Mouse (Mus musculus) neural tube, embryonic 11.5 days (tissue): ENCODE measurements around the gene Sec31b. TPM values are rescaled to one million over a fixed set of nuclear protein-coding genes. Genes with fewer than 3 reads are reported as not detected.

Experiments used
- ATAC-seq: fragments of 200-750 bp; cut with Nextera tagmentation; 2 replicates; pipeline ENCODE4 v1.8.0; 2017; ENCODE audit warnings: moderate number of reproducible peaks, mild to moderate bottlenecking, moderate TSS enrichment, moderate library complexity; ENCODE audit not compliant: insufficient read depth, low FRiP score, low TSS enrichment
- DNase-seq: peaks from one replicate; pipeline ENCODE4 v3.0.0-alpha.2; 2015; ENCODE audit warnings: low spot score
- H3K27ac ChIP-seq: fragments of 300-500 bp; sonication (generic); 2 replicates; pipeline ENCODE4 v1.5.1; 2014; ENCODE audit warnings: low read depth, mild to moderate bottlenecking, low read length
- H3K27me3 ChIP-seq: fragments of 300-500 bp; sonication (generic); 2 replicates; pipeline ENCODE4 v1.6.1; 2014; ENCODE audit warnings: mild to moderate bottlenecking, low read length, mixed read lengths; ENCODE audit not compliant: control insufficient read depth, insufficient read depth
- H3K36me3 ChIP-seq: fragments of 300-500 bp; sonication (generic); 2 replicates; pipeline ENCODE4 v1.6.1; 2014; ENCODE audit warnings: mild to moderate bottlenecking, low read length, moderate library complexity, mixed read lengths; ENCODE audit not compliant: control insufficient read depth, insufficient read depth
- H3K4me1 ChIP-seq: fragments of 300-500 bp; sonication (generic); 2 replicates; pipeline ENCODE4 v1.6.1; 2014; ENCODE audit warnings: low read length, mixed read lengths; ENCODE audit not compliant: control insufficient read depth, insufficient read depth
- H3K4me2 ChIP-seq: fragments of 300-500 bp; sonication (generic); 2 replicates; pipeline ENCODE4 v1.6.1; 2014; ENCODE audit warnings: low read depth, mild to moderate bottlenecking, moderate library complexity
- H3K4me3 ChIP-seq: fragments of 300-500 bp; sonication (generic); 2 replicates; pipeline ENCODE4 v1.5.1; 2014; ENCODE audit warnings: low read depth, low read length
- H3K9ac ChIP-seq: fragments of 300-500 bp; sonication (generic); 2 replicates; pipeline ENCODE4 v1.6.1; 2014; ENCODE audit warnings: mild to moderate bottlenecking, low read length
- H3K9me3 ChIP-seq: fragments of 300-500 bp; sonication (generic); 2 replicates; pipeline ENCODE4 v1.6.1; 2016; ENCODE audit warnings: low read length; ENCODE audit not compliant: control insufficient read depth
- WGBS: fragments of 180-500 bp; shearing (Covaris S2); extraction: QIAGEN DNeasy Blood & Tissue Kit; methylation state at CpG from one replicate; pipeline ENCODE4 v1.1.7; 2014; 5-methylcytosine and 5-hydroxymethylcytosine counted together
- polyA plus RNA-seq: library from polyadenylated mRNA; unstranded; fragments of >200 nt; fragmentation: Nextera tagmentation; extraction: Ambion mirVana; gene quantifications from 2 replicates; pipeline ENCODE4 v1.2.1, GENCODE M21; 2014

The Sec31b gene
- polyA plus RNA-seq, 1 experiment from 2014 or later, result 0.37 TPM

- Histone ChIP-seq H3K36me3 (no peaks in the 10 kb centered on the region), H3K4me1 (no peaks in the 10 kb centered on the region), H3K4me2 (no peak overlapping the region), H3K9me3 (no peaks in the 10 kb centered on the region), H3K4me3 (no peak overlapping the region), H3K9ac (no peak overlapping the region), H3K27me3 (no peaks in the 10 kb centered on the region; the same call in 1 of the 2 replicates), H3K27ac (no peak overlapping the region)
- no peak for ATAC-seq
- no peak for DNase-seq
- WGBS, result 43% methylated on average over 3 of the region's 3 CpGs
These were observed 69.1 kb downstream of the Sec31b start for GRCm38 (mm10) chr19:44476541-44476940.

GRCm38 (mm10) chr19:44475268-44475667, 70.4 kb downstream of the Sec31b start:
- Histone ChIP-seq H3K9ac (no peak overlapping the region), H3K27ac (no peak overlapping the region), H3K4me2 (no peak overlapping the region), H3K4me1 (no peaks in the 10 kb centered on the region), H3K36me3 (no peaks in the 10 kb centered on the region), H3K27me3 (no peaks in the 10 kb centered on the region; the same call in 1 of the 2 replicates), H3K9me3 (no peaks in the 10 kb centered on the region), H3K4me3 (no peak overlapping the region)
- no peak for DNase-seq
- no peak for ATAC-seq
- 89% methylated on average over 6 of the region's 6 CpGs for WGBS

GRCm38 (mm10) chr19:44474158-44474557, 71.5 kb downstream of the Sec31b start:
- no peak overlapping the region for H3K4me3 ChIP-seq
- no peaks in the 10 kb centered on the region for H3K9me3 ChIP-seq
- no peaks in the 10 kb centered on the region; the same call in 1 of the 2 replicates for H3K27me3 ChIP-seq
- DNase-seq (peak; percentile 81), ATAC-seq (no peak)
- H3K4me2 ChIP-seq, result no peak overlapping the region
- no peaks in the 10 kb centered on the region for H3K4me1 ChIP-seq
- H3K9ac ChIP-seq, result no peak overlapping the region
- H3K27ac ChIP-seq, result no peak overlapping the region
- H3K36me3 ChIP-seq, result no peaks in the 10 kb centered on the region
- 3% methylated on average over 10 of the region's 10 CpGs for WGBS

Other genes starting within 250 kb of the Sec31b start
- not detected in 2 replicates for gene Scd4, start 212.8 kb downstream of the Sec31b start, polyA plus RNA-seq
- gene Scd1, start 138.0 kb downstream of the Sec31b start, polyA plus RNA-seq, result 15.0 and 15.2 TPM in 2 replicates
- 0.45 and 0.46 TPM in 2 replicates for gene Wnt8b, start 52.4 kb downstream of the Sec31b start, polyA plus RNA-seq
- gene Gm20538, start 7.0 kb upstream of the Sec31b start, polyA plus RNA-seq, result not detected in 2 replicates
- 525 and 556 TPM in 2 replicates for gene Ndufb8, start 9.6 kb upstream of the Sec31b start, polyA plus RNA-seq
- 29.0 and 29.3 TPM in 2 replicates for gene Hif1an, start 17.0 kb upstream of the Sec31b start, polyA plus RNA-seq
- gene Pax2, start 210.2 kb upstream of the Sec31b start, polyA plus RNA-seq, result 7.4 and 8.0 TPM in 2 replicates